Mouse (Mus musculus) intestine, embryonic 14.5 days (tissue): ENCODE results near the gene Rnf113a2. TPM values are rescaled to one million over a fixed set of nuclear protein-coding genes. Genes with fewer than 3 reads are reported as not detected.

Source experiments
- ATAC-seq: fragments of 200-750 bp; cut with Nextera tagmentation; replicated peaks from 2 replicates; pipeline ENCODE4 v1.8.0; 2017; ENCODE audit warnings: low read depth, moderate number of reproducible peaks, moderate TSS enrichment, moderate library complexity; ENCODE audit not compliant: low FRiP score, low TSS enrichment
- DNase-seq: peaks from one replicate; pipeline ENCODE4 v3.0.0-alpha.2; 2018; ENCODE audit warnings: low spot score
- H3K27ac ChIP-seq: fragments of 300-500 bp; sonication (generic); 2 replicates; pipeline ENCODE4 v1.5.1; 2014; ENCODE audit warnings: low read depth, mild to moderate bottlenecking, control low read depth
- H3K27me3 ChIP-seq: fragments of 300-500 bp; sonication (generic); replicated peaks from 2 replicates; pipeline ENCODE4 v1.6.1; 2014; ENCODE audit warnings: low read length, control low read depth; ENCODE audit not compliant: control insufficient read depth, insufficient read depth
- H3K36me3 ChIP-seq: fragments of 300-500 bp; sonication (generic); 2 replicates; pipeline ENCODE4 v1.6.1; 2014; ENCODE audit warnings: low read length, control low read depth; ENCODE audit not compliant: control insufficient read depth, insufficient read depth
- H3K4me1 ChIP-seq: fragments of 300-500 bp; sonication (generic); replicated peaks from 2 replicates; pipeline ENCODE4 v1.6.1; 2014; ENCODE audit warnings: low read length, control low read depth, mixed read lengths; ENCODE audit not compliant: control insufficient read depth, insufficient read depth
- H3K4me2 ChIP-seq: fragments of 300-500 bp; sonication (generic); 2 replicates; pipeline ENCODE4 v1.6.1; 2014; ENCODE audit warnings: low read length
- H3K4me3 ChIP-seq: fragments of 300-500 bp; sonication (generic); 2 replicates; pipeline ENCODE4 v1.5.1; 2014; ENCODE audit warnings: low read depth, low read length, control low read depth, mixed read lengths
- H3K9ac ChIP-seq: fragments of 300-500 bp; sonication (generic); 2 replicates; pipeline ENCODE4 v1.6.1; 2014; ENCODE audit warnings: mild to moderate bottlenecking, low read length
- H3K9me3 ChIP-seq: fragments of 300-500 bp; sonication (generic); 2 replicates; pipeline ENCODE4 v1.6.1; 2016; ENCODE audit warnings: low read length, control low read depth; ENCODE audit not compliant: control insufficient read depth
- WGBS: fragments of 180-500 bp; shearing (Covaris S2); extraction: QIAGEN DNeasy Blood & Tissue Kit; methylation state at CpG from one replicate; pipeline ENCODE4 v1.1.7; 2014; 5-methylcytosine and 5-hydroxymethylcytosine counted together
- polyA plus RNA-seq: library from polyadenylated mRNA; unstranded; fragments of >200 nt; fragmentation: Nextera tagmentation; extraction: Ambion mirVana; gene quantifications from 2 replicates; pipeline ENCODE4 v1.2.1, GENCODE M21; 2014

Rnf113a2 gene
- polyA plus RNA-seq, 1 experiment from 2014 or later = 21.4 TPM

DNA sequence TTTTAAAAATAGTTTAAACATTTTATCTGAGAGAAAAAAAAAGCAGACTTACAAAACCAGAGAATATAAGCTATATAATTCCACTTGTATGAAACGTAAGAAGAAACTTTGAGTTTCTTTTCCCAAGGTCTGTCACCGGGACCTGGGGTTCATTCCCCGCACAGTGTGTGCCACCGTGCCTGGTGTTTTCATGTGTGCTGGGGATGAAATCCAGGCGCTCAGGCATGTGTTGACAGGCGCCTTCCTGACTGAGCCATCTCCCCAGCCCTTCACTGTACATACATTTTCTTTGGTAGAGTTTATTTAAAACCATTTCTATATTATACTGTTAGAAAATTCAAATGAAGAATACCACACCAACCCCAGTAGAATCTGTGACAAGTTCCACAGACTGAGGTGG, 26.7 kb upstream of the Rnf113a2 start:
- no peak overlapping the region for H3K27ac ChIP-seq
- 75% methylated on average over 6 of the region's 6 CpGs for WGBS
- no peak overlapping the region for H3K4me3 ChIP-seq
- no peak for ATAC-seq
- no peaks in the 10 kb centered on the region for H3K36me3 ChIP-seq
- no peaks in the 10 kb centered on the region for H3K27me3 ChIP-seq
- no peak for DNase-seq
- H3K9me3 ChIP-seq = no peaks in the 10 kb centered on the region
- H3K4me1 ChIP-seq = no peaks in the 10 kb centered on the region
- H3K4me2 ChIP-seq = no peak overlapping the region
- no peak overlapping the region for H3K9ac ChIP-seq

DNA sequence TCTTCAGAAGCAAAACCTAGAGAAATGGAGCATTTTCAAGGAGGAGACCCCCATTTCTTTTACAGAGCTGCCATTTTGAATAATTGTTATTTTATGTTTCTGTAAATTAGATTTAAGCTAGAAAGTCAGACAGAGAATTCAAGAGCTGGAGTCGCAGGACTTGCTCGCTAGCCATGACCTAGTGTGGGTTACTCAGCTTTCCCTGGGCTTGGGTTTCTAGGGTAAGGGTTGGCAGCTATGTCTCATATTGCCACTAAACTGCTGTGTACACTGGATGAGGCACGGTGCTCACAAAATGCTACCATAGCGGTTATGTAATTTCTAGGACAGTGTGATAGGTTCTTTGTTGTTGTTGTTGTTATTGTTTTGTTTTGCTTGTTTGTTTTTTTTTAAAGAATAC, 24.3 kb upstream of the Rnf113a2 start:
- Histone ChIP-seq H3K27ac (no peak overlapping the region), H3K4me1 (no peaks in the 10 kb centered on the region), H3K27me3 (no peaks in the 10 kb centered on the region), H3K4me3 (no peak overlapping the region), H3K4me2 (no peak overlapping the region), H3K9ac (no peak overlapping the region), H3K36me3 (no peaks in the 10 kb centered on the region), H3K9me3 (no peaks in the 10 kb centered on the region)
- WGBS = 93% methylated on average over 4 of the region's 4 CpGs
- no peak for ATAC-seq
- DNase-seq = no peak

- 83% methylated on average over 5 of the region's 5 CpGs for WGBS
- H3K36me3 ChIP-seq = no peaks in the 10 kb centered on the region
- no peak overlapping the region for H3K4me2 ChIP-seq
- H3K9ac ChIP-seq = no peak overlapping the region
- H3K27ac ChIP-seq = no peak overlapping the region
- no peak overlapping the region for H3K4me3 ChIP-seq
- no peaks in the 10 kb centered on the region for H3K9me3 ChIP-seq
- no peaks in the 10 kb centered on the region for H3K4me1 ChIP-seq
- no peak for DNase-seq
- no peak for ATAC-seq
- no peaks in the 10 kb centered on the region for H3K27me3 ChIP-seq
Observed at GRCm38 (mm10) chr12:84393847-84394246, 23.1 kb upstream of the Rnf113a2 start.

GRCm38 (mm10) chr12:84396947-84397679, 19.9 kb upstream of the Rnf113a2 start:
- no peaks in the 10 kb centered on the region for H3K27me3 ChIP-seq
- DNase-seq (no peak), ATAC-seq (no peak)
- H3K9ac ChIP-seq = no peak overlapping the region
- no peaks in the 10 kb centered on the region for H3K9me3 ChIP-seq
- no peak overlapping the region for H3K27ac ChIP-seq
- no peak overlapping the region for H3K4me3 ChIP-seq
- H3K4me2 ChIP-seq = no peak overlapping the region
- 89% methylated on average over 14 of the region's 14 CpGs for WGBS
- 0 out of 2 replicates have a peak, but pooled peaks cover 3% of the 10 kb centered on the region for H3K4me1 ChIP-seq
- no peaks in the 10 kb centered on the region for H3K36me3 ChIP-seq

DNA sequence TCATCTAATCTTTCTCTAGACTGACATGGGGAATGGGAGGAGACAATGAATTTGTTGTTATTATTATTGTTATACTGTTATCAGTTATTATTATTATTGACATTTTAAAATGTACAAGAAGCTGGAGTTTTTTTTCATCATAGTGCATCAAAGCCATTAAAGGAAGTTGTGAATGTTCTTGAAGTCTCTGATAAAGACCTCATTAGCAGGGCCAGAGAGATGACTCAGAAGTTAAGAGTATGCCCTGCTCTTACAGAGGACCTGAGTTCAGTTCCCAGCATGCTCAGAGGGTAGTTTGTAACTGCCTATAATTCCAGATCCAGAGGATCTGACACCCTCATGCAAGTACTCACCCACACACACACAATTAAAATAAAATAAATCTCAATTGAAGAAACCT, 19.3 kb upstream of the Rnf113a2 start:
- no peak overlapping the region for H3K4me3 ChIP-seq
- ATAC-seq (no peak), DNase-seq (no peak)

DNA sequence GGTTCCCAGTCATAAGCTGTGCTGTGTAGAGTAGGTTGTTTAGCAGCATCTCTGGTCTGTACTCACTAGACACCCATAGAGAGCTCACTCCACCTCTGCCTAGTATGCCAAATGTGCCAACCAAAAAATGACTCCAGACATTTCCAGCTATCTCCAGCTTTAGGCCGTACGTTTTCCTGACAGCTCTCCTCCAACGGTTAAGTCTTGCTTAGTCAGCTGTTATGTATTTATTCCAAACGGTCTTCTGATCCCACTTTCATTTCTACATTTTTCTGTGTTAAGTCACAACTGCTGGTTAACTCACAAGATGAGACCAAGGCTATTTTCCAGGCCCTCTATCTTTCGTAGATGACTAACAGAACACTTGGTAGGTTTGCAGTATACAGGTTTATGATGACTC, 18.4 kb upstream of the Rnf113a2 start:
- Histone ChIP-seq H3K4me3 (no peak overlapping the region), H3K4me1 (0 out of 2 replicates have a peak, but pooled peaks cover 3% of the 10 kb centered on the region), H3K9me3 (no peaks in the 10 kb centered on the region), H3K27me3 (no peaks in the 10 kb centered on the region), H3K27ac (no peak overlapping the region), H3K36me3 (no peaks in the 10 kb centered on the region), H3K9ac (no peak overlapping the region), H3K4me2 (no peak overlapping the region)
- ATAC-seq (no peak), DNase-seq (no peak)
- 71% methylated on average over 5 of the region's 5 CpGs for WGBS

More for the DNA sequence above, 19.3 kb upstream of the Rnf113a2 start:
- H3K4me1 ChIP-seq = 0 out of 2 replicates have a peak, but pooled peaks cover 3% of the 10 kb centered on the region
- H3K9me3 ChIP-seq = no peaks in the 10 kb centered on the region
- no peak overlapping the region for H3K9ac ChIP-seq
- no peaks in the 10 kb centered on the region for H3K36me3 ChIP-seq
- H3K27ac ChIP-seq = no peak overlapping the region
- H3K4me2 ChIP-seq = no peak overlapping the region
- no peaks in the 10 kb centered on the region for H3K27me3 ChIP-seq

DNA sequence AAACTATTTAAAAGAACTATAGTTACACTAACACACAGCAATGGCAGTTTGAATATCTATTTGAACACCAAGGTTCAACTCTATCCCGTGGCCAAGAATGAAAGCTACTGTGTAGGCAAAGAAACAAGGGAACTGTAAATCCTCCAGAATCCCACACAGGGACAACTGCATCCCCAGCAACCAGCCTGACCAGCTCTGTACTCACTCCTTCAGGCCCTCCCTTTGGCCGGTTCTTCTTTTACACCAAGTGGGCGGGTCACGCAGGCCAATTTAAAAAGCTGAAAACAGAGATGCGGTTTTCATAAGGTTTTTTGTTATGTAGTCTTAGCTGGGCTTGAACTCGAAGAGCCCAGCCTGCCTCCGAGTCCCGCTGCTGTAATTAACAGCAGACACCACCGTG, 17.9 kb upstream of the Rnf113a2 start:
- Histone ChIP-seq H3K27ac (peak overlapping the region; percentile 40; the same call in 1 of the 2 replicates), H3K9me3 (no peaks in the 10 kb centered on the region), H3K4me1 (0 out of 2 replicates have a peak, but pooled peaks cover 3% of the 10 kb centered on the region), H3K9ac (no peak overlapping the region), H3K36me3 (no peaks in the 10 kb centered on the region), H3K4me2 (no peak overlapping the region), H3K27me3 (no peaks in the 10 kb centered on the region), H3K4me3 (no peak overlapping the region)
- DNase-seq (peak; percentile 52), ATAC-seq (no peak)
- WGBS = 74% methylated on average over 9 of the region's 9 CpGs

- Histone ChIP-seq H3K9me3 (no peaks in the 10 kb centered on the region), H3K36me3 (no peaks in the 10 kb centered on the region), H3K9ac (no peak overlapping the region), H3K27ac (peak overlapping the region; percentile 40; the same call in 1 of the 2 replicates), H3K4me2 (no peak overlapping the region), H3K4me3 (no peak overlapping the region), H3K4me1 (0 out of 2 replicates have a peak, but pooled peaks cover 3% of the 10 kb centered on the region), H3K27me3 (no peaks in the 10 kb centered on the region)
- ATAC-seq = no peak
- WGBS = 46% methylated on average over 9 of the region's 9 CpGs
- no peak for DNase-seq
Observed at GRCm38 (mm10) chr12:84399663-84400062, 17.3 kb upstream of the Rnf113a2 start.

DNA sequence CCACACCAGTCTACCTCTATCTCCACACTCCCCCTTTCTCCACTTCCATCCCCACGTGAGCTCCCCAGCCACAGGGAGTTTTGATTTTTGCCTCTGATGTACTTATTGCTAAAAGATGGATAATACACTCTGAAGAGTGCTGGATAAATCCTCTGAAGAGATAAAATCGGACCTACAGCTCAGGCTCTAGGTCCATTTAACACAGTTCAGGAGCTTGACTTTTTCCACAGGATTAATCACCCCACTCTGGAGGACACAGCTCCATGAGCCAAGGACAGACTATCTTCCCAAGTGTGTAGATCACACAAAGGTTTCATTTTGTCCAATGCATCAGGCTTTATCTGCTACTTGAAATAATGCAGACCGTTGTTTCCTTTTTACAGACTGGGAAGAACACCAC, 16.9 kb upstream of the Rnf113a2 start:
- Histone ChIP-seq H3K4me1 (0 out of 2 replicates have a peak, but pooled peaks cover 3% of the 10 kb centered on the region), H3K9ac (no peak overlapping the region), H3K4me2 (no peak overlapping the region; the same call in 1 of the 2 replicates), H3K4me3 (no peak overlapping the region), H3K9me3 (no peaks in the 10 kb centered on the region), H3K27me3 (no peaks in the 10 kb centered on the region), H3K27ac (peak overlapping the region; percentile 40), H3K36me3 (no peaks in the 10 kb centered on the region)
- no peak for DNase-seq
- 61% methylated on average over 3 of the region's 3 CpGs for WGBS
- no peak for ATAC-seq
